Mouse (Mus musculus): ENCODE measurements around the gene Als2cl. TPM values are rescaled to one million over a fixed set of nuclear protein-coding genes. Genes with fewer than 3 reads are reported as not detected.

The Als2cl gene
- polyA plus RNA-seq, 2 experiments from 2014 or later: 9.8 to 10.3 TPM

DNA sequence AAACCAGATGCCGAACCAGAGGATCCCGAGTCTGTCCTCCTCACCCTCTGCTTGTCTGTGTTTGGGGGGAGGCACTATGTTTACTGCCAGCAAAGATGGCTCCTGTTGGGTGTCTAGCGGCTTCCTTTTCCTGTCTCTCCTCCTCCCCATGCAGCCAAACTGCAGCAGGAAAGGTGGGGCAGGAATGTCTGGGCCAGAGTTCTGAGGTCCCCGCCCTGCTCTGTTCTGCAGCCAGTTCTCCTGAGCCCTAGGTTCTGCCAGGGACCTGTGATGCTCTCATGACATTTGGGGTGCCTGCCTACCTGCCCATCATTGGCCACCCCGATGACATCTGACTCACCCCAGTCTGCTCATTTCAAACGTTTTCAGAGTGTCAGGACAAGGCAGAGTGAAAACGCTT is 2.3 kb downstream of the Als2cl start:
- ATAC-seq: no peak

DNA sequence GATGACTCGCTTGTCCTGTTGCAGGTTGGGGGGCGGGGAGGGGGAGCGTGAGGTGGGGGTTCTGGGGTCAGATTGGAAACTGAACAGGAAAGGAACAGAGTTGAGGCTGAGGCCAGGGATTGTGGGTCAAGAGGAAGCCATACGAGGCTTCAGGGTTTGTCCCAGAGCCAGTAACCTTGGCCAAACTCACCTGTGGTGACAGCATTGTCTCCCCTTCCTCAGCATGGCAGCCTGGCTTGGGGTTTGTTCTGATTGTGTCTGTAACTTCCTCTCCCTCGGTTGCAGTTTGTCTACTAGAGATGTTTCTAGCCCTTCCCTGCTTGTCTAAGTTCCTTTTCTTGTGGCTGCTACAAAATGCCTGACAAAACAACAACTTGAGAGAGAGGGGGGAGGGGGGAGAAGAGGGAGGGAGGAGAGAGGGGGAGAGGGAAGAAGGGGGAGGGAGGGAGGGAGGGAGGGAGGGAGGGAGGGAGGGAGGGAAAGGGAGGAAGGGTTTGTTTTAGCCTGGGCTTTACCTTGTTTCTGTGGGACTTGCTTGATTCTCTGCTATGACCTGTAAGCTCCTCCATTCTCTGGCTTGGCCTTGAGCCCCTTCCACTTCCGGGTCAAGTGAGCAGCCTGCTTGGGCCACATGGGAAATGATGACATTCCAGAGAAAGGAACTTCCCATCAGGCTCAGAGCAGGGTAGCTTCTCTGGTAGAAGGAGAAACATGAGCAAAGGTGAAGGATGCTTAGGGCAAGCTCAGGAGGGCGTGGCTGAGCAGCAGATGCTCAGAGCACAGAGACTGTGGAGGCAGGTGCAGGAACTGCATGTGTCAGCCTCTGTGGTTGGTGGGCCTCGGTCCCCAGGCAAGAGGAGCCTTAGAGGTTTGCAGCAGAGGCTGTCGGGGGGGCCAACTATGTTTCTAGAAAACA is 8.0 kb downstream of the Als2cl start:
- ATAC-seq: no peak

DNA sequence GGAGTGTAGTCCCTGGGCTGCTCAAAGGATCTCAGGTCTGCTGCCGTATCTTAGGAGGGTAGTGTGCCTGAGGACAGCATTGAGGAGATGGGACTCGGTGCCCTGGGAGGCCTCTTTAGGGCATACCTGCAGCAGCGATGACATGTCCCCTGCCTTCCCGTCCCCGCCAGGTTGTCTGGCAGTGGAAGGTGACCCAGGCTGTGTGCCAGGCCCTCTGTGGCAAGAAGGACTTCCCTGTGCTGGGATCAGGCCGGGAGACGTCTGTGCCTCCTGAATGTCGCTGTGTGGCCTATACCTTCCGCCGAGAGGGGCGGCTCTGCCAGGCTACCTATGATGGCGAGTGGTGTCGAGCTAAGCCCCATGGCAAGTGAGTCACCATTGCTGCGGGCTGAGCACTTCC is 9.3 kb downstream of the Als2cl start:
- ATAC-seq: no peak

GRCm38 (mm10) chr9:110890026-110890783 is 10.5 kb downstream of the Als2cl start:
- ATAC-seq: no peak

DNA sequence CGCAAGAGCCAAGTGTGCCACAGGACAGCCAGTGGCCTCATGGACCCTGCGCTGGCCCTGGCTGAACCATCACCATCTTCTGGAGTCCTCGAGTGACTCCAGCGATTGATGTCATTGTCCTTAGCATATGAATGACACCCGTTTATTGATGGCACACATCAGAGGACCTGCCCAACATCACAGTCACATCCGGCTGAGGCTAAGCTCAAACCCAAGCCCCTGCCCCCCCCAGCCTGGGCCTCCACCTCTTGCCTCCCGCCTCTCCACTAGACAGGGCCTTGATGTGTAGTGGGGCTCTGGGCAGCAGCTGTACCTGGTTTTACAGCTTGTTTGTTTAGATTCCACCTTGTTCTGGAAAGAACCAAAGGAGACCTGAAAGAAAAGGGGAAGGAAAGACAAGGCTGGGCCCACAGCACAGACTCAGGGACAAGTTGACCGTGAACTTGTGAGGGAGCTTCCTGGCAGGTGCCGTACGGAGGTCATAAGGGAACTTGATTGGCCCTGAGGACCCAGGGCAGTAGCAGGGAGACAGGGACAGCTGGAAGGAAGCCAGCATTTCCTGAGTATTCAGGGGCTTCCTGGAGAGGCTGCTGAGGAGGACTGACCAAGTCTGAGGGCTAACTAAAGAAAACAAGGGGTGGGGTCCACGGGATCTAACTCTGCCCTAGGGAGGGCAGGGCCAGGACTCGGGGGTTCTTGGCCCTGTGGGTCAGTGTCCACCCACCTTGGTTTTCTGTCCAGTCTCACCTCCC is 11.6 kb downstream of the Als2cl start:
- no peak for ATAC-seq

DNA sequence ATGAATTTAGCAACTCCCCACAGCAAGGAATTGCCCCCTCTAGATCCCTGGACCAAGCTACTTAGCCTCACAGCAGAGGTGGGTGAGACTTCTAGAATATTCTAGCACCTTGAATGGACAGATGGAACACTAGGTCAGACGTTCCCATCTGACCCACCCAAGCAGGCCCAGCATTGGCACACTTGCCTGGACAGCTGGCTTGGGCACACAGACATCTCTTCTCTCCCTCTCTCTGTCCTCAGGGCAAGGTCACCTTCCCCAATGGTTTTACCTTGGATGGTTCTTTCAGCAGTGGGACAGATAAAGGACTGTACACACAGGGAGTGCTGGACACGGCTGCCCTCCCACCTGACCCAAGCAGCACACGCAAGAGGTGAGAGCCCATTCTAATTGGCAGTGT is 12.9 kb downstream of the Als2cl start:
- ATAC-seq: no peak

GRCm38 (mm10) chr9:110893429-110893828 is 13.8 kb downstream of the Als2cl start:
- no peak for ATAC-seq

- no peak for ATAC-seq
Observed at GRCm38 (mm10) chr9:110895507-110895906, 15.8 kb downstream of the Als2cl start.

DNA sequence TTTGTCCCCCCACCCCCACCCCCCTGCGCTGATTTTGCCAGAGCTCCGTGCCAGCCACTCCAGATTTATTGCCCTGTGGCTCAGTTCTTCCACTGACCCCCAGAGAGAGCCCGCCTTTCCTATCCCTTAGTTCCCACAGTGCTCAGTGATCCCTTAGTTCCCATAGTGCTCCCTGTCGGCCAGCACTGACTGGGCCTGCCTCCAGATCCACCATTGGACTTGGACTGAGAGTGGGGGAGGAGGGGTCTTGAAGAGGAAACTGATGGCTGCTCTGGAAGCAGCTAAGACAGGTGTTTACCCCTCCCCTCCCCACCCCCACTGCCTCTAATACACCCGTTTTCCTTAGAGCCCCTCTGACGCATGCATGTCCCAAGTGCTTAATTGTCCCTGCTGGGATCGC is 16.3 kb downstream of the Als2cl start:
- ATAC-seq: no peak

DNA sequence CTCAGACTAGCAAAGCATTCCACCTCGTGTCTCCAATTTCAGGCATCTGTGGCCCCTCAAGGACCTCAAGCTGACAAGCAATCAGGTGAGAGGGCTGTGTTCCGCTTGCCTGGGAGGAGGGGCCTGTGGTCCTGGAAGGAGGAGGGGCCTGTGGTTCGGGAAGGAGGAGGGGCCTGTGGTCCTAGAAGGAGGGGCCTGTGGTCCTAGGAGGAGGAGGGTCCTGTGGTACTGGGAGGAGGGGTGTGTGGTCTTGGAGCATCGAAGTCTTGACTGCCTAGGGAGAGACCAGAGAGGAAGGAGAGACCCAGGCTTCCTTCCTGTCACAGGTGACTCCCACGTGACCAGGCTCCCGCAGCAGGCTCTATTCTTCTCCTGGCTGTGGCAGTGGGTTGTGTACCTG is 16.9 kb downstream of the Als2cl start:
- peak; percentile 55 for ATAC-seq

DNA sequence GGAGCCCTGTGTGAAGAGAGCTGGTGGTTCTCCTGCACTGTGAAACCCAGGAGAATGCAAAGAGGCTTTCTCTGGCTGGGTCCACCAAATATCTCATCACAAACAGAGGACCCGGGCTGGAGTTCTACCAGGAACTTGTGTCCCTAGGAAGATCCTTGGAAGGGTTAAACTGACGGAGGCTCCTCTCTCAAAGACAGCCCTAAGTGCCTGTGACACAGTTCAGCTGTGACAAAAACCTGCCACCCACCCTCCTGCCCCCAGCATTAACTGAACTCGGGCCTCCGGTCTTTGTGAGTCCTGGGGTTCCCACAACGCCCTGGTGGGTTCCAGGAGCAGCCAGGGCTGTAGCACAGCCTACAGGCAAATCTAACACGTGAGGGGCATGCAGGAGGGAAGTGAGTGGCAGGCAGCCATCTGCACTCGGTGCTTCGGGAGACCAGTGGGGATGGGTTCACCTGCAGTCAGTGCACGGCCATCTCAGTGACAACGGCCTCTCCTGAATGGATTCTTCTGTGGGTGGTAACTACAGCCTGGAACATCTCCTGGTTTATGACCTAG is 19.9 kb downstream of the Als2cl start:
- ATAC-seq: no peak

DNA sequence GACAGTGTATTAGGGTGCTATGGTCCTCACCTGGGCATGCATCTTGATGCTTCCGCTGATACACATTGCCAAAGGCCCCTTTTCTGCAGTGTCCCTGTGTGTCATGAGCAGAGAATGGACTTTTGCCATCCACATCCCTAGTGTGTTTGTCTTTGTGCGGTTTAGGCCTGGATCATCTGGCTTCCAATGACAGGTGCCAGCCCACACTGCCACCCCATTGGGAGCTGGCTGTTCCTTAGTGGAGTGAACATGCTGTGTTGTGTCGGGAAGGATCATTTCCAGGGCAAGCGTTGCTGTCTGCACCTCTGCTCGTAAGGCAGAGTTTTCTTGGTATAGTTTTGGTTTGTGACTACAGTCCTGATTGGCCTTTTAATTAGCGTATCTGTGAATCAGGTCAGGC is 21.5 kb downstream of the Als2cl start:
- ATAC-seq: no peak

DNA sequence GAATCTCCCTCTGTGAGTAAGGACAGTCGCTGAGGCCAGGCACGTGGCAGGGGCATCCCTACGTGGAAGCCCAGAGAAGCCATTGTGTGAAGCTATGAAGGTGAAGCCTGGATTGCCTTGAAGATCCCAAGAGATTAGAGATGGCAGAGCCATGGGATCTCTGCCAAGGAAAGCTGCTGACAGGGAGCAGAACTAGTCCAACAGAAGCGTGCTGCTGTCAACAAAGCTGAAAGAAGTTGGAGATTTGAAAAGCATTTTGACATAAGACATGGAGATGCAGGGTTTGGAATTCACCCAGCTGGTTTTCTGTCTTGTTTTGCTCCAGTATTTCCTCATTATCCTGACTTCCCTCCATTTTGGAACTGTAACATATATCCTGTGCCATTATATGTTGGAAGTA is 22.6 kb downstream of the Als2cl start:
- ATAC-seq: no peak

GRCm38 (mm10) chr9:110907201-110907837 is 27.6 kb downstream of the Als2cl start:
- ATAC-seq: peak; percentile 96

- peak; percentile 2 for ATAC-seq
Observed at GRCm38 (mm10) chr9:110907838-110908630, 28.4 kb downstream of the Als2cl start.

DNA sequence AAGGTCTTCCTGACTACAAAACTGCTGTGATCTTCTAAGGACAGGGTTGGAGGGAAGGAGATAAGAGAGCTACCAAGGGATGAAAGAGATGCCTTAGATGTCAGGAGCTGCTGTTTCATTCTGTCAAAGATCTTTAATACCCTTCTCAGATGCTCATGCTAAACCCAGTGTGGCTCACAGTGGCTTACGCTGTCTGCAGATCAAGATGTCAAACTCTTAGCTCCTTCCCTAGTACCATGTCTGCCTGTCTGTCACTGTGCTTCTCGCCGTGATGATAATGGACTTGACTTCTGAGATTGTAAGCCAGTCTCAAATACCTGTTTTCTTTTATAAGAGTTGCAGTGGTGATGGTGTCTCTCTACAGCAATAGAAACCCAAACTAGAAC is 29.0 kb downstream of the Als2cl start:
- ATAC-seq: no peak

GRCm38 (mm10) chr9:110909371-110909967 is 29.8 kb downstream of the Als2cl start:
- no peak for ATAC-seq

- ATAC-seq: no peak
Observed at GRCm38 (mm10) chr9:110914631-110915236, 35.1 kb downstream of the Als2cl start.

DNA sequence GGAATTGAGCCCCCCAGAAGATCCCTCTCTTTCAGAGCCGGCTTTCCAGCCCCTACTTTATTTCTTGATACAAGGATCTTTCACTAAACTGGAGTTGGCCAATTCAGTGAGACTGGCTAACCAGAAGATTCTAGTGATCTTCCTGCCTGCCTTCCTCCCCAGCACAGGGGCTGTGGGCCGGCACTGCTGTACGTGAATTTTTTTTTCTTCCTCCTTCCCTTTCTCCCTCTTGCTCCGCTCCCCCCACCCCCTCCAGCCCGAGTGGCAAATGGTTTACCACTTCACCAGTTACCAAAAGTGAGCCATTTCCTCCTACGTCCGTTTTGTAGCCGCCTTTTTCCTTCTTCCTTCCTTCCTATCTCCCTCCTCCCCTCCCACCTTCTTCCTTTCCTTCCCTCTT is 35.8 kb downstream of the Als2cl start:
- no peak for ATAC-seq

- peak; percentile 32 for ATAC-seq
Observed at GRCm38 (mm10) chr9:110916786-110917185, 37.1 kb downstream of the Als2cl start, which contains the start of gene Fam240a. TSS of gene Fam240a (minus strand) at chr9:110916861.
